Mouse (Mus musculus): Measurements from ENCODE around the gene Gm13289. TPM values are rescaled to one million over a fixed set of nuclear protein-coding genes. Genes with fewer than 3 reads are reported as not detected.

The Gm13289 gene
- total and polyA plus RNA-seq, 3 experiments = not detected

DNA sequence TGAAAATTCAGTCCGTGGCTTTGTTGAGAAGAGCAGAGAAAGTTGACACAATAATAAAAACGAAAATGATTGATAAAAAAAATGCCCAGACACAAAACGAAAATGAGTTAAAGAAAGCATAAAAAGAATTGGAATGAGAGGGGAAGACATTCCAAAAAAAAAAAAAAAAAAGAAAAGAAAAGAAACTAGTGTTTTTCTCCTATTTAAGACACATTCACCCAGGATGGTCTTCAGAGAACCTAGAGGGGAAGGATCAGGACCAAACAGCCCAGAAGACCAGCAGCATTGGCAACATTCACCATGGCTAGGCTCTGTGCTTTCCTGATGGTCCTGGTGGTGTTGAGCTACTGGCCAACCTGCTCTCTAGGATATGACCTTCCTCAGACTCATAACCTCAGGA lies 39.2 kb downstream of the Gm13289 start, which contains the start of gene Ifna7:
Gene Ifna7 (plus strand): TSS at position 301 of the 400 bp plus-strand sequence.
- Histone ChIP-seq H3K79me2 (ENCODE audit: control insufficient read depth, insufficient read depth, low read length, poor library complexity) (no peaks in the 10 kb centered on the region), H3K4me3 (ENCODE audit: control insufficient read depth in 1 of 2, insufficient read depth in 1 of 2, low read depth in 2 of 2, low read length in 2 of 2) (no peak within 1 kb of the TSS), H3K9ac (ENCODE audit: control insufficient read depth, low read depth, low read length, poor library complexity, severe bottlenecking) (no peak within 1 kb of the TSS), H3K9me3 (replicated peaks; ENCODE audit: insufficient read depth, low read length) (no peaks in the 10 kb centered on the region), H3K27ac (ENCODE audit: control insufficient read depth, low read depth, low read length) (no peak within 1 kb of the TSS), H3K36me3 (ENCODE audit: control insufficient read depth in 1 of 2, insufficient read depth in 2 of 2, low read length in 2 of 2) (no peaks in the 10 kb centered on the region), H3K27me3 (ENCODE audit: control insufficient read depth in 1 of 2, insufficient read depth in 2 of 2, low read length in 2 of 2) (peaks cover 2 to 24% of the 10 kb centered on the region in 2 experiments; a peak in 3 of 4 replicates), H3K4me1 (ENCODE audit: control insufficient read depth in 1 of 2, insufficient read depth in 2 of 2, low read length in 2 of 2) (no peaks in the 10 kb centered on the region)
- DNase-seq (ENCODE audit: low read depth, low spot score) = no peak
- TF ChIP-seq CHD1 (IDR thresholded peaks at IDR 0.05; ENCODE audit: low read depth, low read length) = no peak
- no peak for TF ChIP-seq MYB (IDR thresholded peaks at IDR 0.05; ENCODE audit: low read depth, low read length)
- no peak for TF ChIP-seq POLR2A (IDR thresholded peaks at IDR 0.05; ENCODE audit: control insufficient read depth in 1 of 2, insufficient read depth in 1 of 2, low read depth in 1 of 2, low read length in 2 of 2, poor library complexity in 1 of 2)

DNA sequence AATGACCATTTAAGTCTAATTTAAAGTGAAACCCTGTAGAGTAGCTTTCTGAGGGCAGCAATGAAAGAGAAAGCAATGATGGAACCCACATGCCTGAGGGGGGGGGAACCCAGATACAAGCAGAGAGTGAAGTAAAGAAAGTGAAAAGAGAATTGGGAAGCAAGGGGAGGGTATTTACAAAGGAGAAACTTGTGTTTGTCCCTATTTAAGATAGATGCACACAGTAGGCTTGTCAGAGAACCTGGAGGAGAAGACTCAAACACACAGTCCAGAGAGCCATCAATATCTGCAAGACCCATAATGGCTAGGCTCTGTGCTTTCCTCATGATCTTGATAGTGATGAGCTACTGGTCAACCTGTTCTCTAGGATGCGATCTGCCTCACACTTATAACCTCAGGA lies 42.9 kb downstream of the Gm13289 start, which contains the start of gene Ifna11:
Gene Ifna11 (plus strand): TSS at position 301 of the 400 bp plus-strand sequence.
- no peaks in the 10 kb centered on the region for H3K79me2 ChIP-seq (ENCODE audit: control insufficient read depth, insufficient read depth, low read length, poor library complexity)
- H3K4me3 ChIP-seq (ENCODE audit: control insufficient read depth in 1 of 2, insufficient read depth in 1 of 2, low read depth in 2 of 2, low read length in 2 of 2) = no peak within 1 kb of the TSS
- H3K9me3 ChIP-seq (replicated peaks; ENCODE audit: insufficient read depth, low read length) = no peaks in the 10 kb centered on the region
- no peak within 1 kb of the TSS for H3K27ac ChIP-seq (ENCODE audit: control insufficient read depth, low read depth, low read length)
- no peaks in the 10 kb centered on the region for H3K4me1 ChIP-seq (ENCODE audit: control insufficient read depth in 1 of 2, insufficient read depth in 2 of 2, low read length in 2 of 2)
- H3K36me3 ChIP-seq (ENCODE audit: control insufficient read depth in 1 of 2, insufficient read depth in 2 of 2, low read length in 2 of 2) = no peaks in the 10 kb centered on the region
- no peak for DNase-seq (ENCODE audit: low read depth, low spot score)
- TF ChIP-seq SMC3 (IDR thresholded peaks at IDR 0.05; ENCODE audit: low read depth, low read length) (no peak), TAL1 (IDR thresholded peaks at IDR 0.05; ENCODE audit: low read length) (no peak), ZNF384 (IDR thresholded peaks at IDR 0.05; ENCODE audit: low read depth, low read length) (no peak), HCFC1 (IDR thresholded peaks at IDR 0.05; ENCODE audit: low read depth, low read length) (no peak)
- H3K9ac ChIP-seq (ENCODE audit: control insufficient read depth, low read depth, low read length, poor library complexity, severe bottlenecking) = no peak within 1 kb of the TSS
- peaks cover 2 to 17% of the 10 kb centered on the region in 2 experiments; a peak in 3 of 4 replicates for H3K27me3 ChIP-seq (ENCODE audit: control insufficient read depth in 1 of 2, insufficient read depth in 2 of 2, low read length in 2 of 2)

- H3K27ac ChIP-seq (ENCODE audit: control insufficient read depth, low read depth, low read length) = no peak overlapping the region
- H3K4me3 ChIP-seq (ENCODE audit: control insufficient read depth in 1 of 2, insufficient read depth in 1 of 2, low read depth in 2 of 2, low read length in 2 of 2) = no peak overlapping the region
- no peak overlapping the region for H3K9ac ChIP-seq (ENCODE audit: control insufficient read depth, low read depth, low read length, poor library complexity, severe bottlenecking)
- peak in 2 of 3 experiments; percentile 52 to 55; a peak in 4 of 6 replicates for TF ChIP-seq CTCF (IDR thresholded peaks at IDR 0.05 in 2 of 3, conservative IDR thresholded peaks at IDR 0.05 in 1 of 3; ENCODE audit: control insufficient read depth in 1 of 3, insufficient read depth in 1 of 3, low read depth in 2 of 3, low read length in 3 of 3, poor library complexity in 1 of 3, severe bottlenecking in 1 of 3)
- TF ChIP-seq GABPA (IDR thresholded peaks at IDR 0.05; ENCODE audit: low read depth, low read length) = no peak
- no peak for TF ChIP-seq MEF2A (IDR thresholded peaks at IDR 0.05; ENCODE audit: extremely low read depth, insufficient replicate concordance, low read depth, low read length, poor library complexity, severe bottlenecking)
- no peak for TF ChIP-seq USF2 (IDR thresholded peaks at IDR 0.05; ENCODE audit: borderline replicate concordance in 1 of 2, insufficient read depth in 1 of 2, low read depth in 1 of 2, low read length in 2 of 2)
- no peaks in the 10 kb centered on the region for H3K79me2 ChIP-seq (ENCODE audit: control insufficient read depth, insufficient read depth, low read length, poor library complexity)
- peak; percentile 15 for DNase-seq (ENCODE audit: low read depth, low spot score)
- peaks cover 0 to 8% of the 10 kb centered on the region in 2 experiments; a peak in 3 of 4 replicates for H3K27me3 ChIP-seq (ENCODE audit: control insufficient read depth in 1 of 2, insufficient read depth in 2 of 2, low read length in 2 of 2)
- no peaks in the 10 kb centered on the region for H3K9me3 ChIP-seq (replicated peaks; ENCODE audit: insufficient read depth, low read length)
- no peaks in the 10 kb centered on the region for H3K4me1 ChIP-seq (ENCODE audit: control insufficient read depth in 1 of 2, insufficient read depth in 2 of 2, low read length in 2 of 2)
- H3K36me3 ChIP-seq (ENCODE audit: control insufficient read depth in 1 of 2, insufficient read depth in 2 of 2, low read length in 2 of 2) = no peaks in the 10 kb centered on the region
Observed at GRCm38 (mm10) chr4:88822995-88823394, 46.3 kb downstream of the Gm13289 start.

Other genes with a start within 250 kb of the Gm13289 start
Only the 30 nearest of the 31 such genes appear.
- gene Ifna14, start 205.1 kb upstream of the Gm13289 start, total RNA-seq (2012; rRNA removed) = not detected in 2 replicates
- gene Ifna14, start 205.1 kb upstream of the Gm13289 start, polyA plus RNA-seq (2012; ENCODE audit: insufficient read depth in 1 of 2, insufficient read length in 2 of 2, low read depth in 1 of 2, low replicate concordance in 2 of 2, missing spikeins in 1 of 2) = not detected
- not detected in 2 replicates for gene Ifna9, start 184.5 kb upstream of the Gm13289 start, total RNA-seq (2012; rRNA removed)
- not detected for gene Ifna9, start 184.5 kb upstream of the Gm13289 start, polyA plus RNA-seq (2012; ENCODE audit: insufficient read depth in 1 of 2, insufficient read length in 2 of 2, low read depth in 1 of 2, low replicate concordance in 2 of 2, missing spikeins in 1 of 2)
- gene Ifna12, start 173.5 kb upstream of the Gm13289 start, total RNA-seq (2012; rRNA removed) = not detected in 2 replicates
- gene Ifna12, start 173.5 kb upstream of the Gm13289 start, polyA plus RNA-seq (2012; ENCODE audit: insufficient read depth in 1 of 2, insufficient read length in 2 of 2, low read depth in 1 of 2, low replicate concordance in 2 of 2, missing spikeins in 1 of 2) = not detected
- not detected in 2 replicates for gene C87499, start 142.5 kb upstream of the Gm13289 start, total RNA-seq (2012; rRNA removed)
- gene C87499, start 142.5 kb upstream of the Gm13289 start, polyA plus RNA-seq (2012; ENCODE audit: insufficient read depth in 1 of 2, insufficient read length in 2 of 2, low read depth in 1 of 2, low replicate concordance in 2 of 2, missing spikeins in 1 of 2) = not detected
- gene Ifna13, start 132.5 kb upstream of the Gm13289 start, total RNA-seq (2012; rRNA removed) = not detected in 2 replicates
- gene Ifna13, start 132.5 kb upstream of the Gm13289 start, polyA plus RNA-seq (2012; ENCODE audit: insufficient read depth in 1 of 2, insufficient read length in 2 of 2, low read depth in 1 of 2, low replicate concordance in 2 of 2, missing spikeins in 1 of 2) = not detected
- not detected in 2 replicates for gene Ifna16, start 100.0 kb upstream of the Gm13289 start, total RNA-seq (2012; rRNA removed)
- not detected for gene Ifna16, start 100.0 kb upstream of the Gm13289 start, polyA plus RNA-seq (2012; ENCODE audit: insufficient read depth in 1 of 2, insufficient read length in 2 of 2, low read depth in 1 of 2, low replicate concordance in 2 of 2, missing spikeins in 1 of 2)
- not detected in 2 replicates for gene Ifna2, start 93.0 kb upstream of the Gm13289 start, total RNA-seq (2012; rRNA removed)
- gene Ifna2, start 93.0 kb upstream of the Gm13289 start, polyA plus RNA-seq (2012; ENCODE audit: insufficient read depth in 1 of 2, insufficient read length in 2 of 2, low read depth in 1 of 2, low replicate concordance in 2 of 2, missing spikeins in 1 of 2) = not detected
- gene Ifnab, start 85.6 kb upstream of the Gm13289 start, total RNA-seq (2012; rRNA removed) = not detected in 2 replicates
- gene Ifnab, start 85.6 kb upstream of the Gm13289 start, polyA plus RNA-seq (2012; ENCODE audit: insufficient read depth in 1 of 2, insufficient read length in 2 of 2, low read depth in 1 of 2, low replicate concordance in 2 of 2, missing spikeins in 1 of 2) = not detected
- 7.8 and 9.8 TPM in 2 replicates for gene Gm26566, start 55.1 kb upstream of the Gm13289 start, total RNA-seq (2012; rRNA removed)
- gene Gm26566, start 55.1 kb upstream of the Gm13289 start, polyA plus RNA-seq (2012; ENCODE audit: insufficient read depth in 1 of 2, insufficient read length in 2 of 2, low read depth in 1 of 2, low replicate concordance in 2 of 2, missing spikeins in 1 of 2) = under 1 TPM in 1 of 2 experiments, not detected in 1; 0.40 TPM
- 33.9 and 35.1 TPM in 2 replicates for gene Klhl9, start 54.5 kb upstream of the Gm13289 start, total RNA-seq (2012; rRNA removed)
- gene Klhl9, start 54.5 kb upstream of the Gm13289 start, polyA plus RNA-seq (2012; ENCODE audit: insufficient read depth in 1 of 2, insufficient read length in 2 of 2, low read depth in 1 of 2, low replicate concordance in 2 of 2, missing spikeins in 1 of 2) = 10 to 100 TPM; 16.6 to 69.5 TPM
- gene Gm13271, start 22.1 kb upstream of the Gm13289 start, total RNA-seq (2012; rRNA removed) = not detected in 2 replicates
- gene Gm13271, start 22.1 kb upstream of the Gm13289 start, polyA plus RNA-seq (2012; ENCODE audit: insufficient read depth in 1 of 2, insufficient read length in 2 of 2, low read depth in 1 of 2, low replicate concordance in 2 of 2, missing spikeins in 1 of 2) = not detected
- gene Gm13283, start 16.8 kb upstream of the Gm13289 start, total RNA-seq (2012; rRNA removed) = not detected in 2 replicates
- not detected for gene Gm13283, start 16.8 kb upstream of the Gm13289 start, polyA plus RNA-seq (2012; ENCODE audit: insufficient read depth in 1 of 2, insufficient read length in 2 of 2, low read depth in 1 of 2, low replicate concordance in 2 of 2, missing spikeins in 1 of 2)
- gene Gm13290, start 3.1 kb upstream of the Gm13289 start, total RNA-seq (2012; rRNA removed) = not detected in 2 replicates
- under 1 TPM in 1 of 2 experiments, not detected in 1; 0.29 TPM for gene Gm13290, start 3.1 kb upstream of the Gm13289 start, polyA plus RNA-seq (2012; ENCODE audit: insufficient read depth in 1 of 2, insufficient read length in 2 of 2, low read depth in 1 of 2, low replicate concordance in 2 of 2, missing spikeins in 1 of 2)
- gene Gm13272, start 2.9 kb downstream of the Gm13289 start, total RNA-seq (2012; rRNA removed) = not detected in 2 replicates
- gene Gm13272, start 2.9 kb downstream of the Gm13289 start, polyA plus RNA-seq (2012; ENCODE audit: insufficient read depth in 1 of 2, insufficient read length in 2 of 2, low read depth in 1 of 2, low replicate concordance in 2 of 2, missing spikeins in 1 of 2) = not detected
- gene Ifnz, start 5.2 kb downstream of the Gm13289 start, total RNA-seq (2012; rRNA removed) = not detected in 2 replicates
- under 1 TPM in 1 of 2 experiments, not detected in 1; 0.11 TPM for gene Ifnz, start 5.2 kb downstream of the Gm13289 start, polyA plus RNA-seq (2012; ENCODE audit: insufficient read depth in 1 of 2, insufficient read length in 2 of 2, low read depth in 1 of 2, low replicate concordance in 2 of 2, missing spikeins in 1 of 2)
- gene Gm13276, start 8.8 kb downstream of the Gm13289 start, total RNA-seq (2012; rRNA removed) = not detected in 2 replicates
- gene Gm13276, start 8.8 kb downstream of the Gm13289 start, polyA plus RNA-seq (2012; ENCODE audit: insufficient read depth in 1 of 2, insufficient read length in 2 of 2, low read depth in 1 of 2, low replicate concordance in 2 of 2, missing spikeins in 1 of 2) = not detected
- not detected in 2 replicates for gene Gm13277, start 11.7 kb downstream of the Gm13289 start, total RNA-seq (2012; rRNA removed)
- not detected for gene Gm13277, start 11.7 kb downstream of the Gm13289 start, polyA plus RNA-seq (2012; ENCODE audit: insufficient read depth in 1 of 2, insufficient read length in 2 of 2, low read depth in 1 of 2, low replicate concordance in 2 of 2, missing spikeins in 1 of 2)
- gene Gm13278, start 14.6 kb downstream of the Gm13289 start, total RNA-seq (2012; rRNA removed) = not detected in 2 replicates
- gene Gm13278, start 14.6 kb downstream of the Gm13289 start, polyA plus RNA-seq (2012; ENCODE audit: insufficient read depth in 1 of 2, insufficient read length in 2 of 2, low read depth in 1 of 2, low replicate concordance in 2 of 2, missing spikeins in 1 of 2) = not detected
- gene Gm13275, start 17.6 kb downstream of the Gm13289 start, total RNA-seq (2012; rRNA removed) = not detected in 2 replicates
- under 1 TPM in 1 of 2 experiments, not detected in 1; 0.52 TPM for gene Gm13275, start 17.6 kb downstream of the Gm13289 start, polyA plus RNA-seq (2012; ENCODE audit: insufficient read depth in 1 of 2, insufficient read length in 2 of 2, low read depth in 1 of 2, low replicate concordance in 2 of 2, missing spikeins in 1 of 2)
- not detected in 2 replicates for gene Gm13279, start 20.5 kb downstream of the Gm13289 start, total RNA-seq (2012; rRNA removed)
- gene Gm13279, start 20.5 kb downstream of the Gm13289 start, polyA plus RNA-seq (2012; ENCODE audit: insufficient read depth in 1 of 2, insufficient read length in 2 of 2, low read depth in 1 of 2, low replicate concordance in 2 of 2, missing spikeins in 1 of 2) = not detected
- 0.10 TPM in 1 of 2 replicates, not detected in the other for gene Gm13285, start 22.7 kb downstream of the Gm13289 start, total RNA-seq (2012; rRNA removed)
- gene Gm13285, start 22.7 kb downstream of the Gm13289 start, polyA plus RNA-seq (2012; ENCODE audit: insufficient read depth in 1 of 2, insufficient read length in 2 of 2, low read depth in 1 of 2, low replicate concordance in 2 of 2, missing spikeins in 1 of 2) = under 1 TPM in 1 of 2 experiments, not detected in 1; 0.14 TPM
- gene Gm13287, start 26.3 kb downstream of the Gm13289 start, total RNA-seq (2012; rRNA removed) = not detected in 2 replicates
- gene Gm13287, start 26.3 kb downstream of the Gm13289 start, polyA plus RNA-seq (2012; ENCODE audit: insufficient read depth in 1 of 2, insufficient read length in 2 of 2, low read depth in 1 of 2, low replicate concordance in 2 of 2, missing spikeins in 1 of 2) = not detected
- not detected in 2 replicates for gene Gm13288, start 28.6 kb downstream of the Gm13289 start, total RNA-seq (2012; rRNA removed)
- not detected for gene Gm13288, start 28.6 kb downstream of the Gm13289 start, polyA plus RNA-seq (2012; ENCODE audit: insufficient read depth in 1 of 2, insufficient read length in 2 of 2, low read depth in 1 of 2, low replicate concordance in 2 of 2, missing spikeins in 1 of 2)
- gene Ifna7, start 39.3 kb downstream of the Gm13289 start, total RNA-seq (2012; rRNA removed) = not detected in 2 replicates
- gene Ifna7, start 39.3 kb downstream of the Gm13289 start, polyA plus RNA-seq (2012; ENCODE audit: insufficient read depth in 1 of 2, insufficient read length in 2 of 2, low read depth in 1 of 2, low replicate concordance in 2 of 2, missing spikeins in 1 of 2) = not detected
- gene Ifna11, start 43.0 kb downstream of the Gm13289 start, total RNA-seq (2012; rRNA removed) = not detected in 2 replicates
- not detected for gene Ifna11, start 43.0 kb downstream of the Gm13289 start, polyA plus RNA-seq (2012; ENCODE audit: insufficient read depth in 1 of 2, insufficient read length in 2 of 2, low read depth in 1 of 2, low replicate concordance in 2 of 2, missing spikeins in 1 of 2)
- gene Ifna6, start 50.5 kb downstream of the Gm13289 start, total RNA-seq (2012; rRNA removed) = not detected in 2 replicates
- not detected for gene Ifna6, start 50.5 kb downstream of the Gm13289 start, polyA plus RNA-seq (2012; ENCODE audit: insufficient read depth in 1 of 2, insufficient read length in 2 of 2, low read depth in 1 of 2, low replicate concordance in 2 of 2, missing spikeins in 1 of 2)
- not detected in 2 replicates for gene Ifna5, start 58.6 kb downstream of the Gm13289 start, total RNA-seq (2012; rRNA removed)
- not detected for gene Ifna5, start 58.6 kb downstream of the Gm13289 start, polyA plus RNA-seq (2012; ENCODE audit: insufficient read depth in 1 of 2, insufficient read length in 2 of 2, low read depth in 1 of 2, low replicate concordance in 2 of 2, missing spikeins in 1 of 2)
- not detected in 2 replicates for gene Ifna4, start 64.9 kb downstream of the Gm13289 start, total RNA-seq (2012; rRNA removed)
- gene Ifna4, start 64.9 kb downstream of the Gm13289 start, polyA plus RNA-seq (2012; ENCODE audit: insufficient read depth in 1 of 2, insufficient read length in 2 of 2, low read depth in 1 of 2, low replicate concordance in 2 of 2, missing spikeins in 1 of 2) = not detected
- not detected in 2 replicates for gene Ifna1, start 73.2 kb downstream of the Gm13289 start, total RNA-seq (2012; rRNA removed)
- gene Ifna1, start 73.2 kb downstream of the Gm13289 start, polyA plus RNA-seq (2012; ENCODE audit: insufficient read depth in 1 of 2, insufficient read length in 2 of 2, low read depth in 1 of 2, low replicate concordance in 2 of 2, missing spikeins in 1 of 2) = not detected
- not detected in 2 replicates for gene Ifne, start 103.3 kb downstream of the Gm13289 start, total RNA-seq (2012; rRNA removed)
- not detected for gene Ifne, start 103.3 kb downstream of the Gm13289 start, polyA plus RNA-seq (2012; ENCODE audit: insufficient read depth in 1 of 2, insufficient read length in 2 of 2, low read depth in 1 of 2, low replicate concordance in 2 of 2, missing spikeins in 1 of 2)